Mouse (Mus musculus) gastrocnemius, postnatal 4 days (tissue): ENCODE data around the gene Slc4a4. TPM values are rescaled to one million over a fixed set of nuclear protein-coding genes. Genes with fewer than 3 reads are reported as not detected.

Experiments
- DNase-seq, 2 experiments: peaks; one replicate each; pipeline ENCODE4 v3.0.0; 2021 to 2022; ENCODE audit warnings: low spot score in 2 of 2, mixed read lengths in 2 of 2
- total RNA-seq, 2 experiments: library from RNA; stranded (reverse); gene quantifications; 2 replicates each; pipeline ENCODE4 v1.2.3; 2021

Slc4a4 gene
- total RNA-seq, 2 experiments from 2014 or later = 12.1 to 17.8 TPM

DNA sequence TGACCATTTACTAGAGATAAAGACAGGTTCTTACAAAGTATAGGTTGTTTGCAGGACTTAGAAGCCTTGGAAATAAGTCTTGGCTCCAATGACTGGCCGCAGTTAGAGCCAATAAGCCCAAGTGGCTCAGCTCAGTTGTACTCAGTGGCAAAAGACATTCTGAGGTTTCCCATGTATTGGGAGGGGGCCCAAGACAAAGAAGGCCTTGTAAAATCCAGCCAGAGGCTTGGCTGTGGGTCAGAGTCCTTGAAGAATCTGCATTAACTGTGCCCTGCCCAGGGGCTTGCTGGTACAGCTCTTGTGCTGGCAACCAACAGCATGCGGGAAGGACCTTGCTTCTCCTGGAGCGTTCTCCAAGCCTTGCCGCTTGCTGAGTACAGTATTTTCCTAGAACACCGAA is 107.9 kb downstream of the Slc4a4 start:
- DNase-seq = no peak

DNA sequence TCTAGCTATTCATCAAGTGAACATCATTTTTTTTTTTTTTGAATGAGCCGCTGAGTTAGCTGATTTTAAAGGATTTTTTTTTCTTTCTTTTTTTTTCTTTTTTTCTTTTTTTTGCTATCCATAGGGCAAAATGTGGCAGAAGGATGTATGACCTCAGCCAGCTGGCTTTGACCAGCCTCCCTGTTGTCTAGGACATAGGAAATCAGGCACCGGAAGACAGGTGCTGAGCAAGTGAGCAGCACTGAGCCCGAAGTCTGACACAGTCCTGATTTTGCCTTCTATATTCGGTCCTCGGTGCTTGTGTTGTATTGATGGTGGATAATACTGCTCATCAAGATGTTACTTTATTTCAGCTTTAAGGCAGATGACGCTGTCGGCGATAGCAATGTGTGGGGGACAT is 109.6 kb downstream of the Slc4a4 start:
- DNase-seq = no peak

DNA sequence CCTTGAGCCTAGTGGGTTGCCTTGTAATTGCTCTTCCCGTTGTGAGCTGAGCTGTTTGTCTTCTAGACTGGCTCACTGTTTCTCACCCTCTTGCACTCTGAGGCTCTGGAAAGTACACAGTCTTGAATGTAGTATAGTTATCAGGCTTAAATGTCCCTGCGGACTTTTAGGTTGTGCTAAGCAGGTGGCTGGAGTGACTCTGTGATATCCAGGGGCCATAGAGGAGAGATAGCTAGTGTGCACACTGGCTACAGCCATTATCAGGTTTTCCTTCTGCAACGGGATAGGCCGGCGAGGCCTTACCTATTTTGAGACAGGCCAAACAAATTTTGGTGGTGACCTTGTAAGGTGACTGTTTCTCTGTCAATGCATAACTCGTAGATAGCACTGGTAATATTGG is 110.7 kb downstream of the Slc4a4 start:
- DNase-seq = no peak

DNA sequence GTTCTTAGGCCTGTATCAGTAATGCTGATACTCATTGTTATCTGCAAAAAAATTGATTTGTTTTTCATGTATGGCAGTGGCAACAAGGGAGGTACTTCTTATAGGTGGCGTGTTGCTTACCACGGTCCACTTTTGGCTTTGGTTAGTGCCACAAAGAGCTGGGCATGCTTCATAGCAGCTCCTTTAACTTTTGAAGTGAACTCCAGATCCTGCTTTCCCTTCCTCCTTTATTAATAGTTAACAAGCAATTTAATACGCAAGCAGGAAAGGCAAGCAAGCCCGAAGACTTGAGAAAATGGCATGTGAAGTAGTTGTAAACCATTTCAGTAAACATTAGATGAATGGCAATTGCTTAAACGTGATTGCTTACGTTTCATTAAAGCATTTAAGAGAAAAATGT is 113.2 kb downstream of the Slc4a4 start:
- no peak for DNase-seq

DNA sequence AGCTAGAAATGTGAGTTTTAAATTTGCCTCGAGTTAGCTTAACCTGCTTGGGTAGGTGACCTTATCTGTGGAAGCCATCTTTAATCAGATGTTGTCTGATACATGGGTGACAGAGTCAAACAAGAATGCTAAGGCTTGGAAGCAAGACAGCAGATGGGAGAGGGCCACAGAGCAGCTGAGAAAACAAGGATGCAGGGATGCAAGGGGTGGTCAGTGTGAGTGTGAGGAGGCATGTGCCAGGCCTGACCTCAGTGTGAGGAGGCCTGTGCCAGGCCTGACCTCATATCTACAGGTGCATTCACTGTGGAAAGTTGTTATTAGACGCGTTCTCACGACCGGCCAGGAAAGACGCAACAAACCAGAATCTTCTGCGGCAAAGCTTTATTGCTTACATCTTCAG is 114.0 kb downstream of the Slc4a4 start:
- no peak for DNase-seq

DNA sequence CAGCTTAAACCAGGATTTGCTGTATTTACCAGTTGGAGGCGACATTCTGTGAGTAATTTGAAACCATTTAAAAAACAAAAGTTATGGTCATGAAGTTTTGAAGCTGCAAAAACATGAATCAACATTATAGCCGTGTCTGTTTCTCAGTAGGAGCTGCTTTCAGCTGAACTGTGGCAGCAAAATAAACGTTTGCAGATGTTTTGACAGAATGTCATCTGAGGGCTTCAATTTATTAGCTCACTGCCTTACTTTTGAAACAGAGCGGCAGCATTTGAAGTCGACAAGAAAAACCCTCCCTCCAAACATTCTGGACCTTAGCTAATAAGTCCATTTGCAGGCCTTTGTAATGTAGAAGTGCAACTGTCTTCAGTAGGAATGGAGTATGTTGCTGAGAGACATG is 123.5 kb downstream of the Slc4a4 start:
- DNase-seq = no peak

DNA sequence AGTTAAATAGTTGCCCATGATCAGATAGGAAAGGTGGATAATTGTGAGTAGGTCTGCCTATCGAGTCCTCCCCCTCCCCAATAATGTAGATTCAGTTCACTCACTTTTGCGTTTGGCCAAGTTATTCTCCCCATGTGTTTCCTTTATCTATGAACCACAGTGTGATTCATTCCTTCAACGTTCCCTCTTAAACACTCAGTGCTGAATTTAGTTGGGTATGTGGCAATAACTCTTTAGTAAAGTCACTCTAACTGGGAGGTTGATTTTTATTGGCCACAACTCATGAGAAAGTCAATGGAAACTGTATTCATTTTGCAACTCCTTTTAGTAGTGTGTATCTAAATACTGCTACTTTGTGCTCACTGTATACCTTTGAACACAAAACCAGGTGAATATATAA is 125.8 kb downstream of the Slc4a4 start:
- no peak for DNase-seq

DNA sequence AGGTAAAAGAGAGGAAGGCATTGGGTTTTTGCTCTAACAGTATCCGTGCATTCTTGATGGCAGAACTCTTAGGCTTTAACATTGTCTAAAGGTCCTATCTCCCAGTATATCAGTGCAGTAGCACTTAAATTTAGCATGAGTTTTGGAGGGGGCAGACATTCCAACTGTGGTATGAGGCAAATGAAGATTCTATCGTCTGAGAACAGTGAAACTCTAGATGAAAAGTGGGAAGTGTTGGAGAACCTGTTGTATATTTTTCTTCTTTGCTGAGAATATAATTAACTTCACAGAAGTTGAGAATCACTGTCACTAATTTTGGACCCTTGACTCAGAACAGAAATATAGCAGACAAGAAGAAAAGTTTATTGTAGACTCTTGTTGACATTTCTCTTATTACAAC is 128.2 kb downstream of the Slc4a4 start:
- DNase-seq = no peak

DNA sequence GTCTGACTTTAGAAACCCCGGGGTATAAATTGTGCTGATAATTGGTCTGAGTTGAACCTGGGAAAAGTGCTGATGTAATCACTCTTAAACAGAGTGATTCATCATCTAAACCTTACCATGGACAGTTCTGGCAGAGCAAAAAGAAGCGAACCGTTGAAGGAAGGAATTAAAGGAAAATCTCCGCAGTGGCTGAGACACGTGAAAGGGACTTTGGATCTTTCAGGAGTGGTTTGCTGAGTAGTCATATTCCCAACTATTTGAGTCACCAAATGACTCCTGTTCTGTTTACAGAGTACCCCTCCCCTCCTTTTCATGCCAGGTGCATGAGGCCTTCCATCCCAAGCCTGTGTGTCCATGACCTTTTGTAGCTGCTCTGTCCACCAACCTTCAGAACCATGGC is 129.3 kb downstream of the Slc4a4 start:
- DNase-seq = no peak

DNA sequence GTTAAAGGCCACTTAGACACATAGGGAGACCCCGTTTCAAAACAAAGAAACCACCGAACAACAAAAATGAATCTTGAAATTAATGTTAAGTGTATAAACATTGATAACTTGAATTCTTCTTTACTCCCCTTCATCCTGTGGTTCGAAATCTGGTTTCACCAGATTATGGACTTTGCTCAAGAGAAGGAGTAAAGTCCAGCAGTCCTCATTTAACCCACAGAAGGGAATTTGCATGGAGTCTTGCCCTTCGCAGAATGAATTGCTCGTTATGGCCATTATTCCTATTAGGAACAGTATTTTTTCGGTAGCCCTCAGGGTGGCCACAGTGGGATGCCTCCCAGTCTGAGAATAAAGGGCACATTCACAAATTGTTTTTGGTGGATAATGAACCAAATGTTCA is 131.9 kb downstream of the Slc4a4 start:
- no peak for DNase-seq

DNA sequence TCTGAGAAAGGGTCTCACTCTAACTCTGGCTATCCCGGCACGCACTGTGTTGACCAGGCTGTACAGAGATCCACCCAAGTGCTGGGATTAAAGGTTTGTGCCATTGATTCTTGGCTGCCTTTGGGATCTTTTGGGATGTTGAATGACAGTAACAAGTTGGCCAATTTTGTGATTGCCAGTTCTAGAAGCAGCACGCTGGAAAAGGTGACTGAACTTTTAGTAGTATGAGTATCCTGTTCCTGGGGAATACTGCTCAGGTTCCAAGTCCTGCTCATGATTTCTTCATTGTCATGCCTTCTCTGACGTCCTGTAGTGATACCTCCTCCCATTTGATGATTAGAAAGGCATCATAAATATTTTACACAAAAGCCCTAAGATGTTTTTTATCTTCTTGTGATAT is 137.8 kb downstream of the Slc4a4 start:
- no peak for DNase-seq

DNA sequence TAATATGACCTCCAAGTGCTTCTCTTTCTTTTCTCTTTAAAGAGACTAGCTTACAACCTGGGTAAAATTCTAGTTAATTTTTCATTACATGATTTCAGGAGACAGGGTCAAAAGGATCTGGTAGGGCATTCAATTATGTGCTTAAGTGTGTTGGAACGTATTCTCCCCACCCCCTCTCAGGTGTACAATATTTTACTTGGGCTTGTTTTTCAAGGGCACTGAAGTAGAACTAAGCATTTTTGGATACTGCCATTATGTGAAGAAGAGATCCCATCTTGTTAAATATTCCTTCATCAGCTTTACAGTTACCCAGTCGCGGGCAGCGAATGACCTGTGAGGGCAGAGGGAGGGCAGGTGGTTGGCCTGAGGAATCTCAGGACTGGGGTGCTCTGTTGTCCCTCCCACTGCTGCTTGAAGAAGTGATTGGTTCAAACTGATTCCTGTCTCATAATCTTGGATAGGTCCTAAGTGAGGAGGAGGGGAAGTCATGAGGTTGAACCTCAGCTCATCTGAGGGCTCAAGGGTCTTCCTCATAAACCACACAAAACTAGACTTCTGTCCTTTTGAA is 141.0 kb downstream of the Slc4a4 start:
- no peak for DNase-seq

DNA sequence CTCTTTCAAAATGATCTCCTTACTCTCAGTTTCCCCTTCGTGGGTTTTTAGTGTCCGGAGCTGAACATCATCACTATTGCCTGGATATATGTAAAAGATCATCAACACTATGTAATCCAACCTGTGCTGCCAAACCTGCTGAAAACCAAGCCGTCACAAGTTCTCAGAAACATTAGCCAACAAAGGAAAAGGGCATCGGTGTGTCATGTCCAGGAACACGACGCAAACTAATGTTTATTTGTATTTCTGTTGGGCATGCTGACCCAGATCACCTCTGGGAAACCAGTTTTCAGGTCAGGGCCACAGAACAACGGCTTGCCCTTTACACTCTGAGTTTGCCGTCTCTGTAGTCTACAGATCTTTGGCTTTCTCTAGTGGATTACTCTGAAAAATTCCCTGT is 146.0 kb downstream of the Slc4a4 start:
- DNase-seq = no peak

DNA sequence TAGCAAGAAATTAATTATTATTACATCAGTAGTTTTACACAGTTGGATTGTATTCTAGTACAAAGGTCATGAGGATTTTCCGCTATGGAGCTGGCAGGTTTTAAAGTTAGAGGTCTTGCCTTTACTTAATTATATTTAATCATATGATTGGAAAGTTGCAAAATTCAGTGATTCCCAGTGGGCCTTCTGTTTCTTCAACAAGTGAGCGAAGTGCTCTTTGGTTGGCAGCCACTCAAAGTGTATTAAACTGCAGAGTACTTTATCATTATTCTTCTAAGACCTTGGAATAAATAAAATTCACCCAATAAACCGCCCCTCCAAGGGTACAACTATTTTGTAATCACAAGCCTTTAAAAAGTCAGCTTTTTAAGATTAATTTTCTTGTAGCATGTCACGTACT is 146.6 kb downstream of the Slc4a4 start:
- no peak for DNase-seq

DNA sequence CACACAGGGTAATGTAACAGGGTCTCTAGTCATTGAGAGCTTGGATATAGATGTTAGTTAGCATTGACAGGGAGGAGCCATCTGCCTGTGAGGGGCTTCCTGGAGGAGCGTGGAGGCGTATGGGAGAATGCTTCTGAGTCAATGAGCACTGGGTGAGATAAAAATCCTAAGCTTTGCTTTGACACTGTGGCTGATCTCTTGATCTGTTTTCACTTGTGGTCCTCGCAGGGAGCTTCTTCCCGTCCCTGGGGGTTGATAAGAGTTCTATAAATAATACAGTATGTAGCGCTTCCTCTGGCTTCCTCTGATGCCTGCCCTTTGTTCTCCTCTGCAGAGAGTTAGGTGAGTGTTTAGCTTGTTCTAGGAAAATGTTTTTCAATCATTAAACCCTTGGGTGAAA is 149.5 kb downstream of the Slc4a4 start:
- DNase-seq = no peak

DNA sequence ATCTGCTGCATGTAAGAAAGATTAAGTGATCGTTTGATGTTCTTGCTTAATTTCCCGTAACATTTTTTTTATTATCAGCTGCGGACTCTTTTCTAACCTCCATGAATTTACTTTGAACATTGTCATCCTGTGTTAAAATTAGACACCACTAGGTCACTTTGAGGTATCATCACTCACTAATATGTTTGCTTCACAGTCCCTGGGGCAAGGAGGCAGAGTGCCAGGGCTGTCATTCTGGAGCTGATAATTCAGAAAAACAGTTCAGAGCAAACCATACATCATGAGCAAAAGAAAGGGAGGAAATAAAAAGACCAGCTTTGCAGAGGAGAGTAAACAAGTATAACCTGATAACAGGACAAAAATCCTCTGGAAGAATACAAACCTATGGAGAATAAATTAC is 154.2 kb downstream of the Slc4a4 start:
- no peak for DNase-seq

DNA sequence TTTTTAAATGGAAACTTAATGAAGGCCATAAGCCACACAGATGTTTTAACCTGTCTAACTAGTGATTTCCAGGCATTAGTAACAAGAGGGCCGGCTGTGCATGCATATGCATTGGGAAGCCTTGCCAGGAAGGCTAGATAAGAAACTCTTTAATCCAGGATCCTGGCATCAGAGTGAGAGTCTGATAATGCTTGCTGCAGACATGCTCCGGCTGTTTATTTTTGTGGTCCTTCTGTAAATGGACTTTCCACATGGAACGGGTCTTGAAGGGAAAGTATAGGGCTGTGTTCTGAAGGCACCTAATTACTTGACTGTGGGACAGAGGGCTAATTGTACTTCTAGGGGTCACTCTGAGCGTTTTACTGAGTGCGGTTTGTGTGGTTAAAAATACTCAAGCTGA is 157.2 kb downstream of the Slc4a4 start:
- DNase-seq = no peak

DNA sequence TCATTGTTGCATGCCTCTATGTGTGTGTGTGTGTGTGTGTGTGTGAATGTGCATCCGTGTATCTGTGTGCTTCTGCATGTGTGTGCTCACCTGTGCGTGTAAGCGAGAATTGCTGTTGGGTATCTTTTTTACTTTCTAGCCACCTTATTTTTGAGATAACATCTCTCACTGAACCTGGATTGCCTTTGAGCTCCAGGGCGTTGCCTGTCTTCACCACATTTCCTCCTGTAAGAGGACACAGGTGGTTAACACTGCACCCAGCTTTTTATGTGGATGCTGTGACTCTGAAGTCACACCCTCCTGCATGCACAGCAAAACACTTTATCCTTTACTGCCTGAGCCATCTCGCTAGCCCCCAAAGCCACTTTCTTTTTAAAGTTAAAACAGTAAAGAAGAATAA is 158.2 kb downstream of the Slc4a4 start:
- DNase-seq = no peak

DNA sequence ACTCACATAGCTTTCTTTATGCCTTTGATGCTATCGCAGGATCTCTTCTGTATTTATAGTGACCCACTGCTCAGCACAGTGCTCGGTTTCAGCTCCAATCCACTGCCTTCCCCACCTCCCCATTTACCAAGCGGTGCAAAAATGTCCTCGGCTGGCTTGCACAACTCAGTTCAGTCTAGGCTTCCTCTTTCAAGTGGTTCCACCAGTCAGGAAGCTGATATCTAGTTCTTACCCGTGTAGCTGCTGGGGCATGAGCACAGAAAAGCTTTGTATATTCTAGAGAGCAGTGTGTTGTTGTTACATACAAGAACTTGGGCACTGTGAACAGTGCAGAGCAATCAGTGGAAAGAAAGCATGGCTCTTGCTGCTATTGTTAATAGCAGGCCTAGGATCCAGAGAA is 165.0 kb downstream of the Slc4a4 start:
- no peak for DNase-seq

DNA sequence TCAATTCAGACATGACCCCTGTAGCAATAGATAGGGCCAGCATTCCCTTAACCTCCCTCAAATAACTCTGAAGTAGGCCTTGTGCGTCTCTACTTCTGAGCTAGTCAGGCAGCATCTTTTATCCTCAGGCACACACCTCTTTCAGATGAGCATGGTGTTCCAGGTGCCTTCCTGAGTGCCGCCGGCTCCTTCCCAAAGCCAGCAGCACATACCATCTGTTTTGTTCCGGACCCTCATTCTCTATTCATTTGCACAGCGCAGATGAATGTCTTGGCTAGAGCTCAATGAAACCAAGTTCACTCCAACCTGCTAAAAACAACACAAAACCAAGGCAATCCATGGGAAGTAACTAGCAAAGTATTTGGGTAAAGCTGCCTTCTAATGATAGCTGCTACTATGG is 165.6 kb downstream of the Slc4a4 start:
- DNase-seq = no peak

DNA sequence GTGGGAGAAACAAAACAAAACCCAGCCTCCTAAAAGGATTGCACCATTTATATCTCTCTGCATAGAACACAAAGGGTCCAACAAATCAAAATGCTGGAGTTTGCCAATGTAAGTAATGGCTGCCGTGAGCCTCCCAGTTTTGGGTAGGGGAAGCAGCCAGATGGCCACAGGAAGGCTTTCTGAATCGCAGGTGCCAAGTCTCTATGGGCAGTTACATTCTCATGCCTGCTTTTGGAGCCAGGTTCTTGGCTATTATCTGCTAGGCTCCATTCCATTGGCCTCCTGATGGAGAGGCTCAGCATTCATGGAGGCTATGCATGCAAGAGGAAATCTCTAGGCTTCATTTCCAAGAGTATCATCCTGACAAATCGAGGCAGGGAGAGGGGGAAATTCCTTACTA is 169.0 kb downstream of the Slc4a4 start:
- no peak for DNase-seq

DNA sequence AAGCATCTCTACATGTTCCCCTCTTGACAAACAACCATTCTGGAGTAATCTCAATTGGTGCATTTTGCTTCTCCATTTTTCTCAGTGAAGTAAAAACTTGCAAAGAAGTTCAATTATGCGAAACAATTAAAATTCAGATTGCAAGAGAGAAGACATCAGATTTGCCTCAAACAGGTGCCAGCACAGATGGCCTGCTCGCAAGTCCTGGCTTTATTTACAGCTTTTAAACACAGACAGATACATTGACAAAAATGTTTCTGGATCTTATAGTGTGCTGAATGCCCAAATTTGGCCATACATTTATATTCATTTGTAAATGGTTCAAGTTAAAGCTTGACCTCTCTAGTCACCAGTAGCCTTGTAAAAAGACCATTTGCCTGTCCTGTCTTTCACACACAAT is 169.8 kb downstream of the Slc4a4 start:
- DNase-seq = no peak

DNA sequence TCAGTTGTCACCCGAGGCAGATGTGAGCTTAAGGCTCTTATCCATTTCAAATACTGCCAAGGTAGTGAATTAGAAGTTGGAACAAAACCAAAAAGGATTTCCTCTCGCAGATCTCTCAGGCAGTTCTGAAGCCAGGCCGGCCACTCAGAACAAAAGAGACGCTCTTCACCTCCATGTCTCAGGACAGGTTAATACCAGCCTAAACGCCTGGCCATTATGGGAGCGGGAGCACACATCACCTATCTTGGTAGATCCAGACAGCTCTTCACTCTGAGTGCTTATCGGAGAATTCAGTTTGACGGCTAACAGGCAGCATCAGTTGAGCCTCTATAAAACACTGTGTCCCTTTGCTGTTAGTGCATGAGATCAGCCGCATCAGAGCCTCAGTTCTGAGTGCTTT is 174.5 kb downstream of the Slc4a4 start:
- no peak for DNase-seq

DNA sequence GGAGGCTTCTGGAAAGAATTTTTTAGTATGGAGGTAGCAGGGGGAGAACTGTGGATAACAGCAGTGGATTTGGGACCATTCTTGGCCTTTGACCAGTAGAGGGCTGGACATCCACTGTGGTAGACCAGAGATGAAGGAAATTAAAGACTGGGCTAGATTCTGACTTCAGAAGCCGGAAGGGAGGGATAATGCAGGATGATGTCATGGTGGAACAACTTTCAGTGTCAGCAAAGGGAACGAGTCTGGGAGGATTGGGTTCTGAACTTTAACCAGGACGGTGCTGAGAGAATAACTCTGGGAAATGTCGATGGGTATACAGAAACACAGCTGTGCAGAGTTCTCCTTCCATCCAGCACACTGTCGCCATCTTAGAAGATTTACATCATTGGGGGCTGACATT is 175.7 kb downstream of the Slc4a4 start:
- DNase-seq = no peak
